ENCODE assay signal across 12 mouse cellular contexts in the genomic region with DNA sequence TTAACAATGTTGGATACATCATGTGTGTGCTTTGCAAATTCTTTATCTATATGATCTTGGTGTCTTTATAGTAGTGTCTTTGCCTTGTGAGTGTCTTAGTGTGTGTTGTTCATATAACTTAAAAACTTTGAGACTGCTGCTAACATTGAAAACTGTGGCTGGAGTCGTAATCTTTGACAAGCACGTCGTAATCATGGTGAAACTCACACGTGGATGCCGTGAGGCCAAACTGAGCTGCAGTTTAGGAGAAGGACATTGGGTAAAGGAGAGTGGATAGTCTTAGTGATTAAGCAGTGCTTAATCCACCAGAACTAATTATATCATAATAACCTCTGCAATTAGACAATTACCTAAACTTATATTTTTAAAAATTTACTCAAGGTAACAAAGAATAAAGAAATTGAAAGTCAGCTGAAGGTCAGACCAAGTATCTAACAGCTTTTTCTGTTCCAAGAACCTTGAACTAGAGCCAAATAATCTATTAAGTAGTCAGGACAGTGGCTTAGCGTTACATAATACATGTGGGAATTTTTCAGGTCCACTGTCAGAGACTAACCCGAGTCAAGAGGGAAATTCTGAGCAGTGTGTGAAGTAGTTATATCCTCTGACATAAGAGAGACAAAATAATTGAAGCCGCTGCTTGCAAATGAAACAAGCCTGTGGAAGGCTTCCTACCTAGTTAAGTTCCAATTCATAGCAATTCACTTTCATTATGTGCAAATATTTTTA.
DNase-seq lines count a peak whose midpoint lies in the region; ATAC-seq and TF ChIP-seq lines count a peak whose summit lies in the region.
"Had no signal": no experiment of that assay in that cellular context is flagged by ENCODE, and none has a peak within 500 bp of the region (broad histone marks: within the 10 kb centered on the region; RNA-seq: fewer than 3 reads in every experiment).

No protein-coding gene starts in this region.

- H3K4me1 ChIP-seq in heart, adult 2 months (ENCODE audit: control insufficient read depth, insufficient read depth, low read length), result peaks cover 12% of the 10 kb centered on the region
- H3K4me1 ChIP-seq in lung, embryonic 16.5 days (replicated peaks; ENCODE audit: control insufficient read depth, insufficient read depth, low read length), result peaks cover 3% of the 10 kb centered on the region
- peaks cover 59% of the 10 kb centered on the region for H3K4me1 ChIP-seq in heart, embryonic 13.5 days
- H3K4me1 ChIP-seq in hindbrain, embryonic 12.5 days, result no peaks in the 10 kb centered on the region; the same call in 1 of the 2 replicates

- WGBS in heart, adult 2 months, result 9% methylated on average over 8 of the region's 8 CpGs
- 44% methylated on average over 8 of the region's 8 CpGs for WGBS in lung, embryonic 16.5 days
- WGBS in heart, embryonic 13.5 days, result 20% methylated on average over 8 of the region's 8 CpGs
- WGBS in hindbrain, embryonic 12.5 days, result 74% methylated on average over 8 of the region's 8 CpGs

- peak; percentile 56; the same call in 1 of the 2 replicates for ATAC-seq in lung, embryonic 16.5 days (ENCODE audit: low read depth)
- no peak for ATAC-seq in heart, embryonic 13.5 days (ENCODE audit: extremely low read depth, insufficient number of reproducible peaks, low FRiP score, low TSS enrichment)
- ATAC-seq in hindbrain, embryonic 12.5 days (ENCODE audit: low FRiP score), result no peak
- ATAC-seq: midbrain, embryonic 15.5 days had no signal

- peaks cover 1% of the 10 kb centered on the region for H3K79me2 ChIP-seq in heart, adult 2 months (replicated peaks; ENCODE audit: control insufficient read depth, insufficient read depth, low read length)

- peaks cover 52% of the 10 kb centered on the region for H3K36me3 ChIP-seq in heart, adult 2 months (ENCODE audit: control insufficient read depth, insufficient read depth, low read length)
- no peaks in the 10 kb centered on the region for H3K36me3 ChIP-seq in lung, embryonic 16.5 days (ENCODE audit: control insufficient read depth, insufficient read depth, low read length)
- H3K36me3 ChIP-seq in heart, embryonic 13.5 days, result peaks cover 11% of the 10 kb centered on the region
- H3K36me3 ChIP-seq in hindbrain, embryonic 12.5 days, result no peaks in the 10 kb centered on the region
- H3K36me3 ChIP-seq: limb, embryonic 15.5 days; midbrain, embryonic 15.5 days had no signal

- DNase-seq in heart, adult 2 months, result no peak
- no peak for DNase-seq in heart, postnatal 4 days
- DNase-seq in lung, postnatal 10 days, result no peak
- peak; percentile 52 for DNase-seq in retina, adult 2 months (ENCODE audit: low read depth, low spot score)
- no peak for DNase-seq in right cerebral cortex, postnatal 4 days
- DNase-seq: kidney, adult 11 months; layer of hippocampus, postnatal 36 days had no signal

- H3K9me3 ChIP-seq in lung, embryonic 16.5 days (ENCODE audit: control insufficient read depth, low read length), result no peaks in the 10 kb centered on the region
- no peaks in the 10 kb centered on the region for H3K9me3 ChIP-seq in heart, embryonic 13.5 days
- no peaks in the 10 kb centered on the region for H3K9me3 ChIP-seq in hindbrain, embryonic 12.5 days (replicated peaks)
- H3K9me3 ChIP-seq: limb, embryonic 15.5 days; midbrain, embryonic 15.5 days had no signal

- TF ChIP-seq EP300 in heart, adult 2 months (IDR thresholded peaks at IDR 0.05; ENCODE audit: insufficient read depth, low read depth, low read length), result no peak

- H3K27me3 ChIP-seq in heart, adult 2 months (ENCODE audit: control insufficient read depth, insufficient read depth, low read length), result no peaks in the 10 kb centered on the region
- H3K27me3 ChIP-seq in lung, embryonic 16.5 days (ENCODE audit: control insufficient read depth, insufficient read depth, low read depth, low read length), result no peaks in the 10 kb centered on the region
- no peaks in the 10 kb centered on the region for H3K27me3 ChIP-seq in heart, embryonic 13.5 days (replicated peaks)
- no peaks in the 10 kb centered on the region for H3K27me3 ChIP-seq in hindbrain, embryonic 12.5 days
- H3K27me3 ChIP-seq: limb, embryonic 15.5 days; midbrain, embryonic 15.5 days had no signal

- H3K4me2 ChIP-seq in lung, embryonic 16.5 days (ENCODE audit: low read depth, low read length), result peak overlapping the region; percentile 14; the same call in 1 of the 2 replicates
- peak overlapping the region; percentile 50 for H3K4me2 ChIP-seq in heart, embryonic 13.5 days
- H3K4me2 ChIP-seq in hindbrain, embryonic 12.5 days (replicated peaks), result no peak overlapping the region
- H3K4me2 ChIP-seq: limb, embryonic 15.5 days; midbrain, embryonic 15.5 days had no signal

- H3K4me3 ChIP-seq in heart, adult 2 months, result peak overlapping the region; percentile 35
- H3K4me3 ChIP-seq in lung, embryonic 16.5 days (ENCODE audit: low read length), result no peak overlapping the region
- H3K4me3 ChIP-seq in heart, embryonic 13.5 days, result no peak overlapping the region
- H3K4me3 ChIP-seq in hindbrain, embryonic 12.5 days, result no peak overlapping the region
- H3K4me3 ChIP-seq: limb, embryonic 15.5 days; midbrain, embryonic 15.5 days had no signal

- no peak for TF ChIP-seq CTCF in heart, adult 2 months (IDR thresholded peaks at IDR 0.05)

- H3K27ac ChIP-seq in heart, adult 2 months, result peak overlapping the region; percentile 80
- no peak overlapping the region for H3K27ac ChIP-seq in lung, embryonic 16.5 days (ENCODE audit: low read length)
- peak overlapping the region; percentile 88 for H3K27ac ChIP-seq in heart, embryonic 13.5 days (replicated peaks)
- H3K27ac ChIP-seq in hindbrain, embryonic 12.5 days, result no peak overlapping the region
- H3K27ac ChIP-seq: limb, embryonic 15.5 days; midbrain, embryonic 15.5 days had no signal

- intact Hi-C loops in heart, adult 2 months (cut with DNase I), result loop anchor here (2.0 kb wide), 2 partner anchors 31 to 49 kb away; no protein-coding TSS in a partner anchor

- no peak for TF ChIP-seq POLR2A in heart, adult 2 months (IDR thresholded peaks at IDR 0.05; ENCODE audit: insufficient read depth, low read depth, low read length)

- peak overlapping the region; percentile 12; the same call in 1 of the 2 replicates for H3K9ac ChIP-seq in heart, adult 2 months (ENCODE audit: low read depth, low read length)
- no peak overlapping the region for H3K9ac ChIP-seq in lung, embryonic 16.5 days (ENCODE audit: low read length)
- no peak overlapping the region for H3K9ac ChIP-seq in heart, embryonic 13.5 days
- no peak overlapping the region for H3K9ac ChIP-seq in hindbrain, embryonic 12.5 days
- H3K9ac ChIP-seq: limb, embryonic 15.5 days; midbrain, embryonic 15.5 days had no signal

Comparison
In these comparisons a context has a peak if more than half of its experiments do, and no peak if none do; other contexts are left out.
1. H3K27ac ChIP-seq: peak in heart, adult 2 months (single experiment) and heart, embryonic 13.5 days (single experiment); none in lung, embryonic 16.5 days (single experiment) and hindbrain, embryonic 12.5 days (single experiment).